Mouse (Mus musculus): ENCODE data around the gene Kcna5. TPM values are rescaled to one million over a fixed set of nuclear protein-coding genes. Genes with fewer than 3 reads are reported as not detected.

Gene Kcna5
- polyA plus RNA-seq, 1 experiment from 2014 or later: 4.3 TPM

- Histone ChIP-seq H3K9me3 (replicated peaks; ENCODE audit: control insufficient read depth, low read length, poor library complexity, severe bottlenecking) (no peaks in the 10 kb centered on the region), H3K36me3 (ENCODE audit: control insufficient read depth, insufficient read depth, low read length) (no peaks in the 10 kb centered on the region), H3K27ac (ENCODE audit: low read length) (no peak overlapping the region), H3K4me3 (ENCODE audit: low read depth, low read length) (no peak overlapping the region), H3K9ac (ENCODE audit: low read depth, low read length) (no peak overlapping the region), H3K4me2 (ENCODE audit: low read length) (no peak overlapping the region), H3K4me1 (ENCODE audit: control insufficient read depth, insufficient read depth, low read length) (peaks cover 9% of the 10 kb centered on the region), H3K27me3 (ENCODE audit: control insufficient read depth, insufficient read depth, low read depth, low read length) (no peaks in the 10 kb centered on the region; the same call in 1 of the 2 replicates)
- WGBS: 92% methylated on average over 3 of the region's 3 CpGs
- ATAC-seq: no peak
These were observed 5.2 kb downstream of the Kcna5 start for GRCm38 (mm10) chr6:126530019-126530418.

- Histone ChIP-seq H3K9ac (ENCODE audit: low read depth, low read length) (0 out of 2 replicates have a peak overlapping the region, but pooled peaks have one; percentile 10), H3K9me3 (replicated peaks; ENCODE audit: control insufficient read depth, low read length, poor library complexity, severe bottlenecking) (no peaks in the 10 kb centered on the region), H3K27me3 (ENCODE audit: control insufficient read depth, insufficient read depth, low read depth, low read length) (no peaks in the 10 kb centered on the region), H3K4me3 (ENCODE audit: low read depth, low read length) (no peak overlapping the region), H3K36me3 (ENCODE audit: control insufficient read depth, insufficient read depth, low read length) (no peaks in the 10 kb centered on the region), H3K4me1 (ENCODE audit: control insufficient read depth, insufficient read depth, low read length) (peaks cover 10% of the 10 kb centered on the region), H3K4me2 (ENCODE audit: low read length) (peak overlapping the region; percentile 36), H3K27ac (ENCODE audit: low read length) (no peak overlapping the region)
- ATAC-seq: peak; percentile 93
- WGBS: 30% methylated on average over 10 of the region's 10 CpGs
These were observed 20.5 kb downstream of the Kcna5 start for GRCm38 (mm10) chr6:126514720-126515119.

- Histone ChIP-seq H3K4me3 (ENCODE audit: low read depth, low read length) (no peak overlapping the region), H3K4me1 (ENCODE audit: control insufficient read depth, insufficient read depth, low read length) (peaks cover 10% of the 10 kb centered on the region), H3K27ac (ENCODE audit: low read length) (no peak overlapping the region), H3K9ac (ENCODE audit: low read depth, low read length) (no peak overlapping the region), H3K36me3 (ENCODE audit: control insufficient read depth, insufficient read depth, low read length) (no peaks in the 10 kb centered on the region), H3K27me3 (ENCODE audit: control insufficient read depth, insufficient read depth, low read depth, low read length) (no peaks in the 10 kb centered on the region), H3K4me2 (ENCODE audit: low read length) (no peak overlapping the region), H3K9me3 (replicated peaks; ENCODE audit: control insufficient read depth, low read length, poor library complexity, severe bottlenecking) (no peaks in the 10 kb centered on the region)
- WGBS: 80% methylated on average over 3 of the region's 3 CpGs
- no peak for ATAC-seq
These were observed 21.4 kb downstream of the Kcna5 start for GRCm38 (mm10) chr6:126513714-126514248.

DNA sequence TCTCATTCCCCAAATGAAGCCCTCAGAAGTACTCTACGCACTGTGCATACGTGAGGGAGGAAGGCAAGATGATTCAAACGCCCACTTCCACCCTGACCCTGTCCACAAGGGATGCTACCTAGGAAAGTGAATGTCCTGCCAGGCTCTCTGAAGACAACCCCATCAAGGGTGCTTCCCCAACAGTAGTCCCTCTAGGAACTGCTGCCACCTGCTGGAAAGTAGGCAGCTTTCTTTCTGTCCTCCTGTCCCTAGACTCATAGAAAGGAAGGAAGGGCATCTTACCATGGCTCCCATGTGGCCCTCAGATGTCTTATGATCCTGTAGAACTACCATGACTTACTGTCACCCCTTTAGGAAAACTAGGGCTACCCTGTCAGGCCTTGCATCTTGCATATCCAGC is 22.1 kb downstream of the Kcna5 start:
- peaks cover 10% of the 10 kb centered on the region for H3K4me1 ChIP-seq (ENCODE audit: control insufficient read depth, insufficient read depth, low read length)
- no peak for ATAC-seq
- no peak overlapping the region for H3K4me2 ChIP-seq (ENCODE audit: low read length)
- no peak overlapping the region for H3K27ac ChIP-seq (ENCODE audit: low read length)
- H3K27me3 ChIP-seq (ENCODE audit: control insufficient read depth, insufficient read depth, low read depth, low read length): no peaks in the 10 kb centered on the region
- H3K9me3 ChIP-seq (replicated peaks; ENCODE audit: control insufficient read depth, low read length, poor library complexity, severe bottlenecking): no peaks in the 10 kb centered on the region
- H3K9ac ChIP-seq (ENCODE audit: low read depth, low read length): no peak overlapping the region
- 85% methylated on average over 3 of the region's 3 CpGs for WGBS
- no peak overlapping the region for H3K4me3 ChIP-seq (ENCODE audit: low read depth, low read length)
- H3K36me3 ChIP-seq (ENCODE audit: control insufficient read depth, insufficient read depth, low read length): no peaks in the 10 kb centered on the region

- Histone ChIP-seq H3K27me3 (ENCODE audit: control insufficient read depth, insufficient read depth, low read depth, low read length) (no peaks in the 10 kb centered on the region), H3K4me1 (ENCODE audit: control insufficient read depth, insufficient read depth, low read length) (no peaks in the 10 kb centered on the region), H3K36me3 (ENCODE audit: control insufficient read depth, insufficient read depth, low read length) (no peaks in the 10 kb centered on the region), H3K27ac (ENCODE audit: low read length) (no peak overlapping the region), H3K4me2 (ENCODE audit: low read length) (no peak overlapping the region), H3K4me3 (ENCODE audit: low read depth, low read length) (no peak overlapping the region), H3K9ac (ENCODE audit: low read depth, low read length) (no peak overlapping the region), H3K9me3 (replicated peaks; ENCODE audit: control insufficient read depth, low read length, poor library complexity, severe bottlenecking) (no peaks in the 10 kb centered on the region)
- 83% methylated on average over 6 of the region's 6 CpGs for WGBS
- no peak for ATAC-seq
These were observed 26.5 kb downstream of the Kcna5 start for GRCm38 (mm10) chr6:126508671-126509070.

- Histone ChIP-seq H3K27ac (ENCODE audit: low read length) (no peak overlapping the region), H3K27me3 (ENCODE audit: control insufficient read depth, insufficient read depth, low read depth, low read length) (no peaks in the 10 kb centered on the region), H3K9me3 (replicated peaks; ENCODE audit: control insufficient read depth, low read length, poor library complexity, severe bottlenecking) (no peaks in the 10 kb centered on the region), H3K36me3 (ENCODE audit: control insufficient read depth, insufficient read depth, low read length) (no peaks in the 10 kb centered on the region), H3K4me3 (ENCODE audit: low read depth, low read length) (no peak overlapping the region), H3K9ac (ENCODE audit: low read depth, low read length) (no peak overlapping the region), H3K4me2 (ENCODE audit: low read length) (no peak overlapping the region), H3K4me1 (ENCODE audit: control insufficient read depth, insufficient read depth, low read length) (no peaks in the 10 kb centered on the region)
- 72% methylated on average over 8 of the region's 8 CpGs for WGBS
- no peak for ATAC-seq
These were observed 31.3 kb downstream of the Kcna5 start for GRCm38 (mm10) chr6:126503920-126504319.

DNA sequence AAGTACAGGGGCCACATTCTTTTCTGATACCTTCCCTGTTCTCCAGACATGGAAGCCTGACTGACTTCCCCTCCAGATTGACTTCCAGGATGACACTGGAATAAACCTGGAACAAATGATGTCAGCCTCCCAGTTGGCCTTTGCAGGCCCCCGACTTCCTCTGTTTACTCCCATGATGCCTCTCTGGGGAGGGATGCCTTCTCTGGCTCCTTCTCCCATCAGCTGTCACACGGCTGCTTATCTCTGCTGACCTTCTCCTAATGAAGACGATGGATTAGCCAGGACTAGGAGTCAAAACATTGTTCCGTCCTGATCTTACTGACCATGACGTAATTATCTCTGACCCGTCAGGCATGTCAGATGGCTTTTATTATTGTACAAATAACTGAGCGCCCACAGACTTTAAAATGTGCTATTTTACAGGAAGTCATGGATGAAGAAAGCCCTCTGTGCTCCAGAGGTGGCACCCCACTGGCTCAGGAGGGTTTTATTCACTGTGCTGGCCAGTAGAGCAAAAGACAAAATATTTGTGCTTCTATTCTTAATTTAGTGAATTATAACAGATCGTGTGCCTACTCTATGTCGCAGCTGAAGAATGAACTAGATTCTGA is 32.4 kb downstream of the Kcna5 start:
- H3K9ac ChIP-seq (ENCODE audit: low read depth, low read length): no peak overlapping the region
- no peaks in the 10 kb centered on the region; the same call in 1 of the 2 replicates for H3K4me1 ChIP-seq (ENCODE audit: control insufficient read depth, insufficient read depth, low read length)
- no peaks in the 10 kb centered on the region for H3K27me3 ChIP-seq (ENCODE audit: control insufficient read depth, insufficient read depth, low read depth, low read length)
- no peak overlapping the region for H3K27ac ChIP-seq (ENCODE audit: low read length)
- WGBS: 22% methylated on average over 9 of the region's 9 CpGs
- ATAC-seq: no peak
- H3K4me3 ChIP-seq (ENCODE audit: low read depth, low read length): no peak overlapping the region
- H3K4me2 ChIP-seq (ENCODE audit: low read length): no peak overlapping the region
- H3K9me3 ChIP-seq (replicated peaks; ENCODE audit: control insufficient read depth, low read length, poor library complexity, severe bottlenecking): no peaks in the 10 kb centered on the region
- H3K36me3 ChIP-seq (ENCODE audit: control insufficient read depth, insufficient read depth, low read length): no peaks in the 10 kb centered on the region

DNA sequence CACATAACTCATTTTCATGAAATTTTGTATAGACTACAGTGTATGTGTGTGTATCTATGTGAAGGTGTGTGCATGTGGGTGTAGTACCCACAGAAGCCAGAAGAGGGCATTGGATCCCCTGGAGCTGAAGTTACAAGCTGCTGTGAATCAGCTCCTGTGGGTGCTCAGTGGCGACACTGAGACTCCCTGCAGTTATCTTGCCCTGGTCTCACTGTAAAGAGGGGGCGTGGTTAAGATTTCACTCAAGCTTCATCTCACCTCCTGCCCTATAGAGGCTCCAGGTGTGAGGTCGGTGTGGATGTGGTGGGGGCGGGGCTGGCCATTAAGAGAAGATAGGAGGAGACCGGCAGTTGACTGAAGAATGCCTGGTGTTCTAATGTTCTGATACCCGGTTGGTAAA is 34.2 kb downstream of the Kcna5 start:
- Histone ChIP-seq H3K27me3 (ENCODE audit: control insufficient read depth, insufficient read depth, low read depth, low read length) (no peaks in the 10 kb centered on the region), H3K9me3 (replicated peaks; ENCODE audit: control insufficient read depth, low read length, poor library complexity, severe bottlenecking) (no peaks in the 10 kb centered on the region), H3K4me3 (ENCODE audit: low read depth, low read length) (no peak overlapping the region), H3K4me2 (ENCODE audit: low read length) (no peak overlapping the region), H3K27ac (ENCODE audit: low read length) (no peak overlapping the region), H3K36me3 (ENCODE audit: control insufficient read depth, insufficient read depth, low read length) (no peaks in the 10 kb centered on the region), H3K4me1 (ENCODE audit: control insufficient read depth, insufficient read depth, low read length) (peaks cover 8% of the 10 kb centered on the region), H3K9ac (ENCODE audit: low read depth, low read length) (no peak overlapping the region)
- 92% methylated on average over 6 of the region's 6 CpGs for WGBS
- no peak for ATAC-seq

DNA sequence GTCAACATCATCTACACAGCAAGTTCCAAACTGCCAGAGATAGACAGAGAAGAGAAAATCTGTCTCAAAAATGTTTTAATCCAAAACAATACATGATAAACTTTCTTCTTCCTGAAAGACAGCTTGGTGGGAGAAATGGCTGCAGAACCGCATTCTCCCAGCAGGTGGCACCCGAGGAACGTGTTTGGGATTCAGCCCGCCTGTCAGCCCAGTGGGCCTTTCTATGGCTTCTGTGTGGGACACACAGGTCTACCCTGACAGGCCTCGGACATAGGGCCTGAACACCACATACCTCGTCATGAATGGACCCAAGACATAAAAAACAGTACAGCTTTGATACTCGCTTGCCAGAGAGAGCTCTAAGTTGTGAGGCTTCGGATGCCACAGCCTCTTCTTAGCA is 35.1 kb downstream of the Kcna5 start:
- H3K27me3 ChIP-seq (ENCODE audit: control insufficient read depth, insufficient read depth, low read depth, low read length): no peaks in the 10 kb centered on the region
- H3K4me1 ChIP-seq (ENCODE audit: control insufficient read depth, insufficient read depth, low read length): peaks cover 8% of the 10 kb centered on the region
- no peaks in the 10 kb centered on the region for H3K9me3 ChIP-seq (replicated peaks; ENCODE audit: control insufficient read depth, low read length, poor library complexity, severe bottlenecking)
- no peak overlapping the region for H3K4me2 ChIP-seq (ENCODE audit: low read length)
- no peaks in the 10 kb centered on the region for H3K36me3 ChIP-seq (ENCODE audit: control insufficient read depth, insufficient read depth, low read length)
- no peak overlapping the region for H3K4me3 ChIP-seq (ENCODE audit: low read depth, low read length)
- ATAC-seq: no peak
- H3K27ac ChIP-seq (ENCODE audit: low read length): no peak overlapping the region
- H3K9ac ChIP-seq (ENCODE audit: low read depth, low read length): no peak overlapping the region
- WGBS: 19% methylated on average over 8 of the region's 8 CpGs
